Mouse (Mus musculus) cerebellum, adult 2 months (tissue): ENCODE measurements around the gene B3gat1.

ENCODE experiments used
- CTCF ChIP-seq: fragments of 200-500 bp; IDR thresholded peaks from 2 replicates; pipeline ENCODE4 v1.5.1; 2011; ENCODE audit warnings: low read depth, mild to moderate bottlenecking, control low read depth, low read length, moderate library complexity, borderline replicate concordance; ENCODE audit not compliant: insufficient read depth
- POLR2A ChIP-seq: fragments of 200-500 bp; IDR thresholded peaks from 2 replicates; pipeline ENCODE4 v1.6.1; 2011; ENCODE audit warnings: low read length, control low read depth, borderline replicate concordance; ENCODE audit not compliant: insufficient read depth

- TF ChIP-seq POLR2A (no peak), CTCF (no peak)
Observed at GRCm38 (mm10) chr9:26775700-26776099, 42.2 kb downstream of the B3gat1 start.
